Mouse (Mus musculus): ENCODE measurements around the gene Arap2.

GRCm38 (mm10) chr5:62689965-62690364 lies 76.0 kb downstream of the Arap2 start:
- TF ChIP-seq CTCF (IDR thresholded peaks at IDR 0.05; ENCODE audit: low read depth) (no peak), EP300 (IDR thresholded peaks at IDR 0.05; ENCODE audit: low read depth) (no peak)
